Mouse (Mus musculus) layer of hippocampus, postnatal 14 days (tissue): ENCODE data around the gene Gm11011. TPM values are rescaled to one million over a fixed set of nuclear protein-coding genes. Genes with fewer than 3 reads are reported as not detected.
"Not testable (repeated sequence)": the region's sequence is repeated elsewhere in the genome, so short reads cannot be mapped to it uniquely, and the experiment has no call there.

ENCODE experiments used
- DNase-seq, 2 experiments: peaks; one replicate each; pipeline ENCODE4 v3.0.0; 2021 to 2022; ENCODE audit warnings: low spot score in 2 of 2, mixed read lengths in 1 of 2
- long read RNA-seq, 2 experiments: library from polyadenylated mRNA; stranded (forward); transcript quantifications; one replicate each; pipeline ENCODE4 v2.0.0; 2021
- total RNA-seq, 2 experiments: library from RNA; stranded (reverse); gene quantifications; 2 replicates each; pipeline ENCODE4 v1.2.3; 2021

Gene Gm11011
- not detected for total RNA-seq
- long read RNA-seq, experiment 1, result 0 reads
- long read RNA-seq, experiment 2, result 0 reads

- DNase-seq, result not testable (repeated sequence)
Measured at GRCm38 (mm10) chr2:169587645-169588044, at the start of gene Gm11011. TSS of gene Gm11011 (minus strand) at chr2:169587745.

GRCm38 (mm10) chr2:169636414-169636813 lies 48.9 kb upstream of the Gm11011 start:
- DNase-seq, result no peak

DNA sequence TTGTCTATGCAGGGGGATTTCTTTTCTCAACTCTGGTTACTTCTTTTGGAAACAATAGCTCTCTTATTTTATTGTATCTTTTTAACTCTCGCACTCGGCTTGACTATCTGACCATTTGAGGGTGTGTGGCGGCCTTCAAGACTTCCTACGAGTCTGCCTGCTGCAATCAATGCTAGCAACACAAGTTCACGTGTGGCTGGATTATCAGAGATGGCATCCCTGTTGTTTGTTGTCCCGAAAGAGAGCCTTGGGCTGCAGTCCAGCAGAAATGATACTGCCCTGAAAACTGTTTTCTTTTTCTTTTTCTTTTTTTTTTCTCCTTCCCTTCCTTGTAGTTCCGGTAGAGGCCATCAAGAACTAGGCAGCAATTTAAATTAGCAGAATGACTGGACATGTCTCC lies 47.9 kb upstream of the Gm11011 start:
- DNase-seq, result no peak

- DNase-seq, result no peak
Measured at GRCm38 (mm10) chr2:169634619-169635382, 47.3 kb upstream of the Gm11011 start.

DNA sequence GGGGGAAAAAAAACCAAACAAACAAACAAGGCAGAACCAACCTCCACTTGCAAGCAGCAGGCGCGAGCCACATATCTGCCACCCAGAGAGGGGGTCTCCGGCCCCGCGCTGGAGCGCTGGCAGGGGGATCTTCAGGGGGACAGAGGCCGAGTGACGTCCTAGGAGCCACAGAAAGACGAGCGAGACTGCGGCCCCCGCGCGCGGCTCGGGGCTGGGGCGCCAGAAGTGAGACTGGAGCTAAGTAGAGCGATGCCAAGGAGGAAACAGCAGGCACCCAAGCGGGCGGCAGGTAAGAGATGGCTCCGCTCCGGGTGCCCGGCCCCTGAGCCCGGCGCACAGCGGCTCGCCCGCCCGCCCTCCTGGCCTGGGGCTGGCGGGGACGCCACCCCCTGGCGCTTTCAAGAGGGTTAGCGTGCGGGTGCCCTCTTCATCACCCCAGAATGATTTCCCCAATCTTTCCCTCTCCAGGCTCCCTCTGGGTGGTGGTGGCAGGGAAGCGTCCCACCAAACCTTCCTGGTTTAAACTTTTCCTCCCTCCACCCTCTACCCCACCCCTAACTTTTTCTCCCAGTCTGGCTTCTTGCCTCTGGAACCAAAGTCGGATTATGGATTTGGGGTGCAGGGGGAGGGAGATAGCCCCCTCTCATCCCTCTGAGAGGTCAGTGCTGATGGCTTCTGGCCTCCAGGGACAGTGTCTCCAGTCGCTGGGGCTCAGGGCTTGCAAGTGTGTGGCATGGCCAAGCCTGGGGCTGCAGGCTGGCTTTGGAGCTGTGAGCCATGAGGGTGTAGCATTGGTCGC lies 46.1 kb upstream of the Gm11011 start:
- no peak for DNase-seq

GRCm38 (mm10) chr2:169632338-169633151 lies 45.0 kb upstream of the Gm11011 start, which contains the start of gene Tshz2:
TSS of gene Tshz2 (plus strand) at chr2:169633013.
- peak in 1 of 2 experiments; percentile 16 for DNase-seq

DNA sequence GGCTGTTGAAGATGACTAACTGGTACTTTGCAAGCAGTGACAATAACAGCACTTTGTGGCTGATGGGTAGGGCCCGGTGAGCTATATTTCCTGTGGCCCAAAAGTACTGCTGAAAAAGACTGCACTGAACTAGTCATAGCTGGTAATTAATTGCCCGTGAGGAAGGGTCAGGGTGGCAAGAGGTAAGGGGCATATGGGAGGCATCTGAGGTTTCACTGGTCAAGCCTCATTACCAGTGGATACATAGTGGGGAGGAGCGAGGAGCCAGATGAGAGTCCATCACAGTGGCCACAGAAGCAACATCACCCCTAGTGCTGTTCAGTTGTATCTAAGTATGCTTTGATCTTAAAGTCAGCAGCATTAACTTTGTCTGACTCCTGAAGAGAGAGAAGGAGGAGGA lies 42.5 kb upstream of the Gm11011 start:
- no peak for DNase-seq

- no peak for DNase-seq
Measured at GRCm38 (mm10) chr2:169621201-169621710, 33.7 kb upstream of the Gm11011 start.

GRCm38 (mm10) chr2:169615998-169616397 lies 28.5 kb upstream of the Gm11011 start:
- no peak for DNase-seq

GRCm38 (mm10) chr2:169614683-169615082 lies 27.1 kb upstream of the Gm11011 start:
- DNase-seq, result no peak

DNA sequence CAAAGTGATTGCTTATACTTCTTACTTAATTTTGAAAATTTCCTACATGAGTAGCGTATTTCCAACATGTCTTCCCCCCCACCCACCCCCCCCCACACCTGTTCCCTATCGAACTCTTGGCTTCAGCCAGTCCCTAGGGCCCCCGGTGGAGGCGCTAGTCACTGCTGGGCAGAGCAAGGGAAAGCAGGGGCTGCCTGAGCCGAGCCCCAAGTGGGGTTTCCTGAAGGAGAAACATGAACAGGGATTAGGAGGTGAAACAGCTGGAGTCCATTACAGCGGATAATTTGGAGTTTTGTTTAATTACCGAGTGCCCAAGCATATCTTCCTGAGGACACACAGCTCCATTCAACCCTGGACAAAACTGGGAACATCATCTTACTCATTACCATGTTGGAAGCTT lies 24.0 kb upstream of the Gm11011 start:
- no peak for DNase-seq

- no peak for DNase-seq
Measured at GRCm38 (mm10) chr2:169610882-169611281, 23.3 kb upstream of the Gm11011 start.

DNA sequence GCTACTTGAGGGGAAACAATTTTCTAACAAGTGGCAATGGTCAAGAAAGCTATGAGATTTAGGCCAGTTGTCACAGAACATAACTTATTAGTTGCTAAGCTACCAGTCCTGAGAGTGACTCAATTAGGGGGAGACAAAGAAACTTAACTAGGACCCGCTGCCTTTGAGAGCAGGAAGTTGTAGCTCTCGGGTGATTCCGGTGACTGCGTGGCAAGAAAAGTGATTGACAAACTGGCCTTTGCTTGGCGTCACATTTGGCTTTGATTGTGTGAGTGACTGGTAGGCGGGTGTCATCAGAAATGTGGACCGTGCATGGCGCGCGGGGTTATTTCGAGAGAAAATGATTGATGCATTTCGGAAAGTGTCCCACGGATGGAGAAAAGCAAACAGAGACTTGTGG lies 22.4 kb upstream of the Gm11011 start:
- no peak for DNase-seq

DNA sequence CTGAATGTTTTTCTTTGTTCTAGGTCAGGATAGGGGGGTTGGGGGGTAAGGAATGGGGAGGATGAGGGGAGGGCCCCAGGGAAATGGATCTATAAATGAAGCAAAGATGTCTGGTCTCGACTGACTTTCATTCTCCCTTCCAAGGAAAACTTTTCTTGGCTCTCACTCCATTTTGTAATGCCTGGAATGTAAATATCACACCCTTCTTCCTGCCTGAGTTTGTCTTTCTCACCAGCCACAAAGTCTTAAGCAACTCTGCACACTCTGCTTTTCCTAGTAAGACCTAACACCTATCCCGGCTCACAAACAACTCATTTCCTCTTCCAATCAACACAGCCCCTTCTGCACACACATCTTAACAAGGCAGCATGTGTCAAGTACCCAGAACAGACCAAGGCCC lies 20.2 kb upstream of the Gm11011 start:
- DNase-seq, result no peak

- peak; percentile 17 to 29 for DNase-seq
Measured at GRCm38 (mm10) chr2:169606901-169607678, 19.5 kb upstream of the Gm11011 start.

DNA sequence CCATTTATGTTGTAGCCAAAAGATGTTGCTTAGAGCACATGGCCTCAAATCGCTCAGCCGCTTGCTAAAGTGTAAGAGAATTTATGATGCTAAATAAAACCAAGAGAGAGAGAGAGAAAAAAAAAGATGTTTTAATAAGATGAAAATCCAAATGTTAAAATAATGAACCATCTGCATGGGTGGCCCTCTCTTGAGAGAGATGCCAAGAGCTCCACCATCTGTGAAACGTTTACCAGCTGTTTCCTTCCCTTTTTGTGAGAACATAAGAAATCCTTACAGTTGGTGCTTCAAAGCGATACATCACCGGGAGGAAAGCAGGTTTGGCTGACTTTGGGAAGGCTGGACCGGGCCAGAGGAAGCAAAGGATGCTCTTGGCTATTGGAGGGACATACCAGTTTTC lies 12.6 kb upstream of the Gm11011 start:
- peak; percentile 22 to 77 for DNase-seq

DNA sequence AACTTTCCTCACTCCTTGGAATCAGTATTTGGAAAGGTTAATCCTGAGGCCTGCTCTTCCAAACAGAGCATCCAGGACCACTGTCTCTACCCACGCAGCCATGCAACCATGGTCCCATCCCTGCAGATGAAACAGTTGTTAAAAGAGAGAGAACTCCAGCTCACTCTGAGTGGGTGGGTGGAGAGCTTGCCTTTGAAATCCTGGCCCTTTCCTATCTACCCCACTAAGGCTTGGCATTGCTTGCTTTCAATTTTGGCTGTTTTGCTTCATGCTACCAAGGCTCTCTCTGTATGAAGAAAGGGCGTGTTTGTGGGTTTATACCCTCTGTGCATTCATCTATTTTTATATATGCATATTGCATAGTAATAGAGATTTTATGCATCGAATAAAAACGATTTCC lies 12.0 kb upstream of the Gm11011 start:
- DNase-seq, result no peak

- no peak for DNase-seq
Measured at GRCm38 (mm10) chr2:169597971-169598370, 10.4 kb upstream of the Gm11011 start.

- DNase-seq, result no peak
Measured at GRCm38 (mm10) chr2:169597357-169597756, 9.8 kb upstream of the Gm11011 start.

GRCm38 (mm10) chr2:169593742-169594141 lies 6.2 kb upstream of the Gm11011 start:
- no peak for DNase-seq
